In genomic region chr6:117173876-117174275, GRCm38 (mm10) we compare ENCODE assay signal across 8 mouse cellular contexts. TPM values are rescaled to one million over a fixed set of nuclear protein-coding genes. Genes with fewer than 3 reads are reported as not detected.
DNase-seq lines count a peak whose midpoint lies in the region; ATAC-seq and TF ChIP-seq lines count a peak whose summit lies in the region.

No protein-coding gene starts in this region.

- no peak overlapping the region for H3K4me3 ChIP-seq in midbrain, embryonic 11.5 days (ENCODE audit: low read depth, low read length)
- H3K4me3 ChIP-seq in midbrain, embryonic 15.5 days: no peak overlapping the region
- no peak overlapping the region for H3K4me3 ChIP-seq in intestine, postnatal 0 days (ENCODE audit: low read depth, low read length)

- intact Hi-C loops in left cerebral cortex, postnatal 4 days (cut with DNase I): loop anchor here (10.0 kb wide), 1 partner anchor 261 kb away; no protein-coding TSS in a partner anchor

- peak; percentile 98 for DNase-seq in midbrain, embryonic 11.5 days (ENCODE audit: low spot score, missing footprints)
- DNase-seq in embryo, embryonic 10 days (ENCODE audit: low spot score): peak; percentile 89
- peak; percentile 64 for DNase-seq in gastrocnemius, postnatal 25 days
- peak; percentile 90 for DNase-seq in left cerebral cortex, postnatal 4 days
- DNase-seq in natural killer cell, adult 2 months (ENCODE audit: low spot score in 2 of 2): peak; percentile 6 to 21
- DNase-seq in testis, postnatal 14 days (ENCODE audit: low spot score): peak; percentile 67

- H3K4me1 ChIP-seq in midbrain, embryonic 11.5 days (ENCODE audit: control insufficient read depth, insufficient read depth, low read length): peaks cover 5% of the 10 kb centered on the region
- H3K4me1 ChIP-seq in midbrain, embryonic 15.5 days: peaks cover 8% of the 10 kb centered on the region
- H3K4me1 ChIP-seq in intestine, postnatal 0 days (replicated peaks; ENCODE audit: control insufficient read depth, insufficient read depth, low read length): no peaks in the 10 kb centered on the region

- H3K27me3 ChIP-seq in midbrain, embryonic 11.5 days (ENCODE audit: control insufficient read depth, insufficient read depth, low read length): peaks cover 27% of the 10 kb centered on the region
- H3K27me3 ChIP-seq in midbrain, embryonic 15.5 days (replicated peaks): peaks cover 40% of the 10 kb centered on the region
- H3K27me3 ChIP-seq in intestine, postnatal 0 days (replicated peaks; ENCODE audit: control insufficient read depth, insufficient read depth, low read length): peaks cover 16% of the 10 kb centered on the region; the same call in 1 of the 2 replicates

- no peak overlapping the region for H3K9ac ChIP-seq in midbrain, embryonic 11.5 days (ENCODE audit: low read length)
- H3K9ac ChIP-seq in midbrain, embryonic 15.5 days: no peak overlapping the region
- H3K9ac ChIP-seq in intestine, postnatal 0 days (ENCODE audit: low read depth, low read length): no peak overlapping the region

- 15% methylated on average over 11 of the region's 11 CpGs for WGBS in midbrain, embryonic 11.5 days
- WGBS in midbrain, embryonic 15.5 days: 14% methylated on average over 11 of the region's 11 CpGs
- 20% methylated on average over 11 of the region's 11 CpGs for WGBS in intestine, postnatal 0 days

- peak; percentile 75 for ATAC-seq in midbrain, embryonic 11.5 days (ENCODE audit: low FRiP score)
- ATAC-seq in midbrain, embryonic 15.5 days (replicated peaks): no peak
- no peak for ATAC-seq in intestine, postnatal 0 days

- H3K4me2 ChIP-seq in midbrain, embryonic 11.5 days: no peak overlapping the region
- H3K4me2 ChIP-seq in midbrain, embryonic 15.5 days: no peak overlapping the region
- H3K4me2 ChIP-seq in intestine, postnatal 0 days (replicated peaks; ENCODE audit: low read depth): no peak overlapping the region

- H3K36me3 ChIP-seq in midbrain, embryonic 11.5 days (ENCODE audit: control insufficient read depth, insufficient read depth, low read length): no peaks in the 10 kb centered on the region
- no peaks in the 10 kb centered on the region for H3K36me3 ChIP-seq in midbrain, embryonic 15.5 days (replicated peaks)
- H3K36me3 ChIP-seq in intestine, postnatal 0 days (ENCODE audit: control insufficient read depth, insufficient read depth): 0 out of 2 replicates have a peak, but pooled peaks cover 5% of the 10 kb centered on the region

- no peaks in the 10 kb centered on the region for H3K9me3 ChIP-seq in midbrain, embryonic 11.5 days (ENCODE audit: control insufficient read depth, low read length)
- H3K9me3 ChIP-seq in midbrain, embryonic 15.5 days: no peaks in the 10 kb centered on the region
- no peaks in the 10 kb centered on the region for H3K9me3 ChIP-seq in intestine, postnatal 0 days (ENCODE audit: control insufficient read depth)

- peak; percentile 90 for TF ChIP-seq CTCF in intestine, postnatal 0 days (IDR thresholded peaks at IDR 0.05; ENCODE audit: low read depth)

- no peak overlapping the region for H3K27ac ChIP-seq in midbrain, embryonic 11.5 days (ENCODE audit: low read depth, low read length)
- H3K27ac ChIP-seq in midbrain, embryonic 15.5 days: no peak overlapping the region
- no peak overlapping the region for H3K27ac ChIP-seq in intestine, postnatal 0 days (ENCODE audit: low read depth, low read length)

RNA-seq across cellular contexts. Expression of gene Cxcl12, which starts 5.5 kb away (rescaled TPM):
- 70.9 and 79.2 TPM in 2 replicates for polyA plus RNA-seq in midbrain, embryonic 11.5 days (2014; fragmentation: Nextera tagmentation; extraction: Ambion mirVana)
- polyA plus RNA-seq in midbrain, embryonic 15.5 days (2015; fragmentation: Nextera tagmentation; extraction: Ambion mirVana): 63.8 and 78.5 TPM in 2 replicates
- 10 to 100 TPM; 38.5 to 47.4 TPM for total RNA-seq in gastrocnemius, postnatal 25 days (2021)
- 57.5 and 58.0 TPM in 2 replicates for polyA plus RNA-seq in intestine, postnatal 0 days (2015; fragmentation: Nextera tagmentation; extraction: Ambion mirVana)
- total RNA-seq in left cerebral cortex, postnatal 4 days (2021): 10 to 100 TPM; 47.8 to 57.1 TPM

Comparison
In these comparisons a context has a peak if more than half of its experiments do, and no peak if none do; other contexts are left out.
1. DNase-seq: peak in every context shown above with its lines; median percentile 98 in midbrain, embryonic 11.5 days; 90 in left cerebral cortex, postnatal 4 days; 89 in embryo, embryonic 10 days; 67 in testis, postnatal 14 days; 64 in gastrocnemius, postnatal 25 days; 14 in natural killer cell, adult 2 months.